Mouse (Mus musculus) intestine, postnatal 0 days (tissue): ENCODE measurements around the gene Tm6sf2. TPM values are rescaled to one million over a fixed set of nuclear protein-coding genes. Genes with fewer than 3 reads are reported as not detected.
A peak's percentile ranks its signal among the peaks of the same experiment; 100 is the strongest.

Experiments
- ATAC-seq: fragments of 200-750 bp; cut with Nextera tagmentation; 2 replicates; pipeline ENCODE4 v1.8.0; 2017; ENCODE audit warnings: mild to moderate bottlenecking, moderate TSS enrichment, moderate library complexity
- H3K27ac ChIP-seq: fragments of 300-500 bp; sonication (generic); 2 replicates; pipeline ENCODE4 v1.5.1; 2014; ENCODE audit warnings: mild to moderate bottlenecking, low read depth, low read length, moderate library complexity
- H3K27me3 ChIP-seq: fragments of 300-500 bp; sonication (generic); replicated peaks from 2 replicates; pipeline ENCODE4 v1.6.1; 2014; ENCODE audit warnings: low read length, mixed read lengths; ENCODE audit not compliant: control insufficient read depth, insufficient read depth
- H3K36me3 ChIP-seq: fragments of 300-500 bp; sonication (generic); 2 replicates; pipeline ENCODE4 v1.6.1; 2014; ENCODE audit warnings: mild to moderate bottlenecking, moderate library complexity; ENCODE audit not compliant: control insufficient read depth, insufficient read depth
- H3K4me1 ChIP-seq: fragments of 300-500 bp; sonication (generic); replicated peaks from 2 replicates; pipeline ENCODE4 v1.6.1; 2014; ENCODE audit warnings: antibody characterized with exemption, low read length, mixed read lengths; ENCODE audit not compliant: control insufficient read depth, insufficient read depth
- H3K4me2 ChIP-seq: fragments of 300-500 bp; sonication (generic); replicated peaks from 2 replicates; pipeline ENCODE4 v1.6.1; 2014; ENCODE audit warnings: low read depth, mild to moderate bottlenecking, moderate library complexity
- H3K4me3 ChIP-seq: fragments of 300-500 bp; sonication (generic); 2 replicates; pipeline ENCODE4 v1.5.1; 2014; ENCODE audit warnings: low read depth, low read length
- H3K9ac ChIP-seq: fragments of 300-500 bp; sonication (generic); 2 replicates; pipeline ENCODE4 v1.6.1; 2014; ENCODE audit warnings: mild to moderate bottlenecking, low read depth, low read length
- H3K9me3 ChIP-seq: fragments of 300-500 bp; sonication (generic); 2 replicates; pipeline ENCODE4 v1.6.1; 2016; ENCODE audit warnings: mixed run types; ENCODE audit not compliant: control insufficient read depth
- CTCF ChIP-seq: sonication (generic); IDR thresholded peaks from 2 replicates; pipeline ENCODE4 v1.5.1; 2016; ENCODE audit warnings: low read depth, mild to moderate bottlenecking, control low read depth, antibody characterized with exemption, moderate library complexity
- WGBS: fragments of 180-500 bp; shearing (Covaris S2); extraction: QIAGEN DNeasy Blood & Tissue Kit; methylation state at CpG from one replicate; pipeline ENCODE4 v1.1.7; 2014; 5-methylcytosine and 5-hydroxymethylcytosine counted together
- microRNA-seq: library from miRNA; unstranded; fragments of <30 nt; microRNA quantifications from one replicate; pipeline ENCODE4, GENCODE M21; 2016
- polyA plus RNA-seq: library from polyadenylated mRNA; unstranded; fragments of >200 nt; fragmentation: Nextera tagmentation; extraction: Ambion mirVana; gene quantifications from 2 replicates; pipeline ENCODE4 v1.2.1, GENCODE M21; 2015

Gene Tm6sf2
- polyA plus RNA-seq, 1 experiment from 2014 or later = 305 TPM

DNA sequence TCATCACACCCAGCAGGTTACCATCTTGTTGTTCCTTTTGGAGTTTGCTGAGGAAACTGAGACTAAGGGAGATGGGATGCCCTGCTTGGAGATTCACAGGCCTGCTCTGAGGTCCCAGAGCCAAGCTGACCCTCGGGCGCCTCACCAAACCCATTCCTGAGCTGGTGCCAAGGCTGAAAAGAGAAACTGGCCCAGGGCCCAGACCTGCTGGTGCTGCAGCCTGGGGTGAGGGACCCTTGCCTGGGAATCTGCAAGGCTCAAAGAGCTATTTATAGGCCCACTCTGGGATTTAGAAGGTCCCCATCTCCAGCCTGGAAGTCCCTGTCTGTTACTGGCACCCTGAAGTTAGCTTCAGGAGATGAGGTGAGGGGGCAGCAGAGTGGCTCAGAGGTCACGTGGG lies 55.7 kb downstream of the Tm6sf2 start:
- Histone ChIP-seq H3K4me1 (0 out of 2 replicates have a peak, but pooled peaks cover 4% of the 10 kb centered on the region), H3K27me3 (no peaks in the 10 kb centered on the region), H3K9me3 (no peaks in the 10 kb centered on the region), H3K9ac (no peak overlapping the region), H3K36me3 (peaks cover 3% of the 10 kb centered on the region; the same call in 1 of the 2 replicates), H3K4me3 (no peak overlapping the region), H3K4me2 (no peak overlapping the region), H3K27ac (no peak overlapping the region)
- WGBS = 74% methylated on average over 3 of the region's 3 CpGs
- no peak for TF ChIP-seq CTCF
- no peak for ATAC-seq

GRCm38 (mm10) chr8:70129309-70129952 lies 56.7 kb downstream of the Tm6sf2 start:
- H3K27ac ChIP-seq = peak overlapping the region; percentile 66
- ATAC-seq = 0 out of 2 replicates have a peak, but pooled peaks have one; percentile 26
- H3K9me3 ChIP-seq = no peaks in the 10 kb centered on the region
- WGBS = 58% methylated on average over 9 of the region's 9 CpGs
- no peak overlapping the region for H3K9ac ChIP-seq
- peaks cover 13% of the 10 kb centered on the region; the same call in 1 of the 2 replicates for H3K36me3 ChIP-seq
- 0 out of 2 replicates have a peak, but pooled peaks cover 4% of the 10 kb centered on the region for H3K4me1 ChIP-seq
- no peak overlapping the region for H3K4me3 ChIP-seq
- H3K27me3 ChIP-seq = no peaks in the 10 kb centered on the region
- no peak for TF ChIP-seq CTCF
- no peak overlapping the region for H3K4me2 ChIP-seq

Small RNAs within 50 kb of the gene (microRNA-seq; reads per million reads assigned to microRNA genes)
- gene Mir7066 = not detected

Other genes with a start within 250 kb of the Tm6sf2 start
- 2.7 and 4.7 TPM in 2 replicates for gene Pbx4, start 240.4 kb upstream of the Tm6sf2 start, polyA plus RNA-seq
- gene Cilp2, start 185.2 kb upstream of the Tm6sf2 start, polyA plus RNA-seq = 0.22 and 0.25 TPM in 2 replicates
- 1.2 and 2.3 TPM in 2 replicates for gene Tssk6, start 170.7 kb upstream of the Tm6sf2 start, polyA plus RNA-seq
- 310 and 317 TPM in 2 replicates for gene Ndufa13, start 170.4 kb upstream of the Tm6sf2 start, polyA plus RNA-seq
- 2.1 and 2.2 TPM in 2 replicates for gene Yjefn3, start 170.2 kb upstream of the Tm6sf2 start, polyA plus RNA-seq
- gene Gatad2a, start 76.5 kb upstream of the Tm6sf2 start, polyA plus RNA-seq = 42.6 and 43.3 TPM in 2 replicates
- 23.6 and 26.3 TPM in 2 replicates for gene Mau2, start 30.2 kb upstream of the Tm6sf2 start, polyA plus RNA-seq
- 17.7 and 18.4 TPM in 2 replicates for gene Sugp1, start 30.1 kb upstream of the Tm6sf2 start, polyA plus RNA-seq
- not detected in 2 replicates for gene Hapln4, start 10.5 kb downstream of the Tm6sf2 start, polyA plus RNA-seq
- gene Ncan, start 47.9 kb downstream of the Tm6sf2 start, polyA plus RNA-seq = 0.31 and 0.39 TPM in 2 replicates
- gene Nr2c2ap, start 58.4 kb downstream of the Tm6sf2 start, polyA plus RNA-seq = 44.0 and 44.1 TPM in 2 replicates
- gene Rfxank, start 66.2 kb downstream of the Tm6sf2 start, polyA plus RNA-seq = 11.1 and 11.2 TPM in 2 replicates
- 29.2 and 32.5 TPM in 2 replicates for gene Borcs8, start 66.6 kb downstream of the Tm6sf2 start, polyA plus RNA-seq
- gene Mef2b, start 66.8 kb downstream of the Tm6sf2 start, polyA plus RNA-seq = 0.12 TPM in 1 of 2 replicates, not detected in the other
- gene Tmem161a, start 99.4 kb downstream of the Tm6sf2 start, polyA plus RNA-seq = 40.0 and 42.0 TPM in 2 replicates
- gene Slc25a42, start 139.4 kb downstream of the Tm6sf2 start, polyA plus RNA-seq = 12.0 and 12.2 TPM in 2 replicates
- gene Sugp2, start 161.3 kb downstream of the Tm6sf2 start, polyA plus RNA-seq = 8.0 and 11.5 TPM in 2 replicates
- 10.0 and 11.2 TPM in 2 replicates for gene Armc6, start 161.5 kb downstream of the Tm6sf2 start, polyA plus RNA-seq
- 18.5 and 18.7 TPM in 2 replicates for gene Homer3, start 209.9 kb downstream of the Tm6sf2 start, polyA plus RNA-seq
- gene Ddx49, start 229.6 kb downstream of the Tm6sf2 start, polyA plus RNA-seq = 32.9 and 34.5 TPM in 2 replicates
- gene Cope, start 229.6 kb downstream of the Tm6sf2 start, polyA plus RNA-seq = 338 and 383 TPM in 2 replicates
- 1.3 and 1.7 TPM in 2 replicates for gene Cers1, start 242.9 kb downstream of the Tm6sf2 start, polyA plus RNA-seq